Mouse (Mus musculus) small intestine, adult 2 months (tissue): ENCODE results near the gene Zbtb12.

Source experiments
- CTCF ChIP-seq: fragments of 200-500 bp; IDR thresholded peaks from 2 replicates; pipeline ENCODE4 v1.5.1; 2012; ENCODE audit warnings: low read depth, mild to moderate bottlenecking, control low read depth, inconsistent platforms, low read length, moderate library complexity, mixed read lengths; ENCODE audit not compliant: insufficient replicate concordance, insufficient read length; ENCODE audit errors: extremely low read depth
- POLR2A ChIP-seq: fragments of 200-500 bp; IDR thresholded peaks from 2 replicates; pipeline ENCODE4 v1.6.1; 2012; ENCODE audit warnings: low read depth, mild to moderate bottlenecking, control low read depth, inconsistent platforms, low read length, moderate library complexity

- no peak for TF ChIP-seq CTCF
- peak; percentile 86 for TF ChIP-seq POLR2A
Observed at GRCm38 (mm10) chr17:34898160-34898586, 18.9 kb downstream of the Zbtb12 start, which contains the start of the genes C2 and Ehmt2.
